In genomic region chr14:59625806-59626364, GRCm38 (mm10) we compare ENCODE assay signal across 9 mouse cellular contexts. TPM values are rescaled to one million over a fixed set of nuclear protein-coding genes. Genes with fewer than 3 reads are reported as not detected.
DNase-seq lines count a peak whose midpoint lies in the region; ATAC-seq lines count a peak whose summit lies in the region.
"Had no signal": no experiment of that assay in that cellular context is flagged by ENCODE, and none has a peak within 500 bp of the region (broad histone marks: within the 10 kb centered on the region; RNA-seq: fewer than 3 reads in every experiment).

No protein-coding gene starts in this region.

- no peak overlapping the region for H3K27ac ChIP-seq in brown adipose tissue, adult 24 weeks (replicated peaks; ENCODE audit: low read depth, low read length)
- H3K27ac ChIP-seq in kidney, embryonic 15.5 days: peak overlapping the region; percentile 91
- H3K27ac ChIP-seq: macrophage had no signal

- DNase-seq in left cerebral cortex, postnatal 25 days (ENCODE audit: low spot score in 2 of 2): peak; percentile 17 to 23
- DNase-seq in left cerebral cortex, adult 9 months (ENCODE audit: low spot score in 2 of 2): no peak
- DNase-seq in forelimb bud, embryonic 11.5 days (ENCODE audit: low read depth, low spot score): peak; percentile 54
- peak; percentile 73 for DNase-seq in mesoderm, embryonic 11.5 days (ENCODE audit: low read depth, low spot score)
- peak; percentile 25 for DNase-seq in testis, postnatal 14 days (ENCODE audit: low spot score)
- no peak for DNase-seq in spleen, adult 18-20 months

- ATAC-seq in kidney, embryonic 15.5 days (replicated peaks; ENCODE audit: low FRiP score): peak; percentile 64

- H3K36me3 ChIP-seq in kidney, embryonic 15.5 days: peaks cover 13% of the 10 kb centered on the region

- no peaks in the 10 kb centered on the region for H3K9me3 ChIP-seq in kidney, embryonic 15.5 days (replicated peaks)

- peak overlapping the region; percentile 63 for H3K9ac ChIP-seq in kidney, embryonic 15.5 days

- intact Hi-C loops in left cerebral cortex, postnatal 25 days (cut with DNase I): loop anchor here (5.0 to 10.0 kb wide), 2 partner anchors 99 to 316 kb away; no protein-coding TSS in a partner anchor

- peak overlapping the region; percentile 93 for H3K4me2 ChIP-seq in kidney, embryonic 15.5 days

- peaks cover 64% of the 10 kb centered on the region for H3K27me3 ChIP-seq in kidney, embryonic 15.5 days

- no peaks in the 10 kb centered on the region for H3K4me1 ChIP-seq in brown adipose tissue, adult 24 weeks (ENCODE audit: control insufficient read depth, insufficient read depth, insufficient read length, low read length)
- peaks cover 40% of the 10 kb centered on the region for H3K4me1 ChIP-seq in kidney, embryonic 15.5 days

- H3K4me3 ChIP-seq in brown adipose tissue, adult 24 weeks (ENCODE audit: insufficient read depth, low read depth, low read length): peak overlapping the region; percentile 55
- peak overlapping the region; percentile 70 for H3K4me3 ChIP-seq in kidney, embryonic 15.5 days (replicated peaks)

- WGBS in kidney, embryonic 15.5 days: under 1% methylated on average over 51 of the region's 51 CpGs

RNA-seq across cellular contexts. Expression of gene Shisa2, which starts 0.8 kb away (rescaled TPM):
- total RNA-seq in left cerebral cortex, postnatal 25 days (2021): 1 to 10 TPM; 2.3 to 2.4 TPM
- polyA plus RNA-seq in brown adipose tissue, adult 24 weeks (2012; ENCODE audit: insufficient read depth, insufficient read length, missing spikeins): 0.44 and 2.0 TPM in 2 replicates
- polyA plus RNA-seq in kidney, embryonic 15.5 days (2015; fragmentation: Nextera tagmentation; extraction: Ambion mirVana): 15.3 and 16.0 TPM in 2 replicates
- polyA plus RNA-seq: macrophage had no signal

RNA-seq across cellular contexts. Expression of gene Cdadc1, which starts 28.1 kb away (rescaled TPM):
- 10 to 100 TPM; 63.2 to 66.1 TPM for total RNA-seq in left cerebral cortex, postnatal 25 days (2021)
- 55.5 and 58.1 TPM in 2 replicates for polyA plus RNA-seq in brown adipose tissue, adult 24 weeks (2012; ENCODE audit: insufficient read depth, insufficient read length, missing spikeins)
- 33.9 and 36.0 TPM in 2 replicates for polyA plus RNA-seq in kidney, embryonic 15.5 days (2015; fragmentation: Nextera tagmentation; extraction: Ambion mirVana)

Comparison
In these comparisons a context has a peak if more than half of its experiments do, and no peak if none do; other contexts are left out.
1. DNase-seq: peak in left cerebral cortex, postnatal 25 days (2 of 2), forelimb bud, embryonic 11.5 days (single experiment), mesoderm, embryonic 11.5 days (single experiment) and testis, postnatal 14 days (single experiment); none in left cerebral cortex, adult 9 months (0 of 2) and spleen, adult 18-20 months (0 of 2).